Mouse (Mus musculus) G1E (cell line): Measurements from ENCODE around the gene Phf3. TPM values are rescaled to one million over a fixed set of nuclear protein-coding genes. Genes with fewer than 3 reads are reported as not detected.
"Not testable (repeated sequence)": the region's sequence is repeated elsewhere in the genome, so short reads cannot be mapped to it uniquely, and the experiment has no call there.

Experiments
- ATAC-seq: 2 replicates; pipeline ENCODE4 v1.8.0; 2016; ENCODE audit warnings: mild to moderate bottlenecking; ENCODE audit not compliant: insufficient number of reproducible peaks, poor library complexity, low FRiP score, severe bottlenecking; ENCODE audit errors: extremely low read depth
- DNase-seq: peaks from one replicate; pipeline ENCODE4 v3.0.0; 2012; ENCODE audit warnings: low spot score
- H3K27me3 ChIP-seq: 2 replicates; pipeline ENCODE4 v1.6.1; 2012; ENCODE audit warnings: mild to moderate bottlenecking, low read length, inconsistent platforms; ENCODE audit not compliant: insufficient read depth
- H3K36me3 ChIP-seq: replicated peaks from 2 replicates; pipeline ENCODE3; 2012; ENCODE audit warnings: mild to moderate bottlenecking, inconsistent platforms
- H3K4me1 ChIP-seq: 2 replicates; pipeline ENCODE4 v1.6.1; 2012; ENCODE audit warnings: low read depth, low read length, inconsistent platforms, mixed read lengths; ENCODE audit not compliant: insufficient read depth
- H3K4me3 ChIP-seq: 2 replicates; pipeline ENCODE4 v1.5.1; 2012; ENCODE audit warnings: low read depth, mild to moderate bottlenecking, inconsistent platforms, low read length, moderate library complexity, mixed read lengths
- H3K9me3 ChIP-seq: replicated peaks from 2 replicates; pipeline ENCODE4 v1.6.1; 2012; ENCODE audit warnings: inconsistent platforms
- CTCF ChIP-seq: IDR thresholded peaks from 2 replicates; pipeline ENCODE4 v1.5.1; 2012; ENCODE audit warnings: low read depth, low read length, inconsistent platforms, mixed read lengths
- GATA1 ChIP-seq: IDR thresholded peaks from 2 replicates; pipeline ENCODE4 v1.6.1; 2012; ENCODE audit warnings: borderline replicate concordance, low read length, inconsistent platforms, mixed read lengths
- GATA2 ChIP-seq: IDR thresholded peaks from 2 replicates; pipeline ENCODE4 v1.6.1; 2012; ENCODE audit warnings: low read depth, low read length, inconsistent platforms, borderline replicate concordance
- POLR2AphosphoS5 ChIP-seq: IDR thresholded peaks from 2 replicates; pipeline ENCODE4 v1.6.1; 2012; ENCODE audit warnings: low read depth, low read length, inconsistent platforms; ENCODE audit not compliant: insufficient replicate concordance
- TAL1 ChIP-seq: conservative IDR thresholded peaks from 2 replicates; pipeline ENCODE4 v1.6.1; 2012; ENCODE audit warnings: low read depth, low read length, inconsistent platforms, mixed read lengths
- polyA plus RNA-seq: library from polyadenylated mRNA; stranded (reverse); fragments of >175 nt; gene quantifications from 2 replicates; pipeline ENCODE4 v1.2.3, GENCODE M21; 2012
- total RNA-seq, 2 experiments: library from RNA; stranded (forward) in 1 of 2; stranded (reverse) in 1 of 2; fragments of 200-1000 nt in 1 of 2; fragments of >200 nt in 1 of 2; fragmentation: Nextera tagmentation in 1 of 2; gene quantifications; 2 replicates each; pipeline ENCODE4 v1.2.3; 2014 to 2017

Phf3 gene
- total and polyA plus RNA-seq, 3 experiments: 66.4 to 279 (median 253) TPM

GRCm38 (mm10) chr1:30903480-30904218 lies 29.9 kb upstream of the Phf3 start:
- TF ChIP-seq POLR2AphosphoS5 (no peak), GATA1 (no peak)

GRCm38 (mm10) chr1:30898691-30899090 lies 25.0 kb upstream of the Phf3 start:
- H3K9me3 ChIP-seq: no peaks in the 10 kb centered on the region
- DNase-seq (no peak), ATAC-seq (no peak)
- no peaks in the 10 kb centered on the region for H3K36me3 ChIP-seq
- TF ChIP-seq GATA2: no peak
- no peak for TF ChIP-seq GATA1
- TF ChIP-seq POLR2AphosphoS5: no peak
- TF ChIP-seq CTCF: no peak
- no peak for TF ChIP-seq TAL1
- H3K4me3 ChIP-seq: no peak overlapping the region
- H3K4me1 ChIP-seq: no peaks in the 10 kb centered on the region
- peaks cover 5% of the 10 kb centered on the region; the same call in 1 of the 2 replicates for H3K27me3 ChIP-seq

More at GRCm38 (mm10) chr1:30903480-30904218, 29.9 kb upstream of the Phf3 start:
- Histone ChIP-seq H3K36me3 (no peaks in the 10 kb centered on the region), H3K27me3 (peaks cover 5% of the 10 kb centered on the region), H3K4me1 (no peaks in the 10 kb centered on the region), H3K4me3 (no peak overlapping the region), H3K9me3 (no peaks in the 10 kb centered on the region)
- DNase-seq (no peak), ATAC-seq (no peak)

GRCm38 (mm10) chr1:30895366-30895765 lies 21.6 kb upstream of the Phf3 start:
- DNase-seq, H3K4me1 ChIP-seq, H3K4me3 ChIP-seq, ATAC-seq, H3K9me3 ChIP-seq, H3K36me3 ChIP-seq, H3K27me3 ChIP-seq: not testable (repeated sequence)

- not testable (repeated sequence) for DNase-seq, H3K4me3 ChIP-seq, H3K9me3 ChIP-seq, ATAC-seq, H3K36me3 ChIP-seq, H3K4me1 ChIP-seq
- peaks cover 14% of the 10 kb centered on the region for H3K27me3 ChIP-seq
These were observed 10.1 kb upstream of the Phf3 start for GRCm38 (mm10) chr1:30883806-30884205.

GRCm38 (mm10) chr1:30875746-30876145 lies 2.0 kb upstream of the Phf3 start:
- TF ChIP-seq GATA1: no peak
- TF ChIP-seq CTCF: no peak
- TF ChIP-seq TAL1: no peak
- TF ChIP-seq POLR2AphosphoS5: no peak
- TF ChIP-seq GATA2: no peak
- ATAC-seq (no peak), DNase-seq (no peak)
- H3K9me3 ChIP-seq: no peaks in the 10 kb centered on the region
- peaks cover under 1% of the 10 kb centered on the region for H3K36me3 ChIP-seq
- peaks cover 19% of the 10 kb centered on the region for H3K4me1 ChIP-seq
- no peak overlapping the region for H3K4me3 ChIP-seq
- H3K27me3 ChIP-seq: peaks cover 4% of the 10 kb centered on the region; the same call in 1 of the 2 replicates

- DNase-seq (no peak), ATAC-seq (no peak)
- Histone ChIP-seq H3K36me3 (peaks cover 5% of the 10 kb centered on the region), H3K27me3 (no peaks in the 10 kb centered on the region), H3K4me3 (peak overlapping the region; percentile 89), H3K4me1 (peaks cover 25% of the 10 kb centered on the region), H3K9me3 (no peaks in the 10 kb centered on the region)
- TF ChIP-seq POLR2AphosphoS5: no peak
- no peak for TF ChIP-seq GATA1
- no peak for TF ChIP-seq GATA2
- no peak for TF ChIP-seq TAL1
- TF ChIP-seq CTCF: no peak
These were observed 775 bp upstream of the Phf3 start for GRCm38 (mm10) chr1:30874261-30875131.
